Mouse (Mus musculus) urinary bladder, postnatal 25 days (tissue): ENCODE data around the gene Zfp13.

Experiments
- DNase-seq: peaks from one replicate; pipeline ENCODE4 v3.0.0; 2022; ENCODE audit warnings: low spot score

Zfp13 gene

GRCm38 (mm10) chr17:23592208-23592925, 6.9 kb downstream of the Zfp13 start:
- peak; percentile 89 for DNase-seq

GRCm38 (mm10) chr17:23587253-23587652, 12.0 kb downstream of the Zfp13 start:
- DNase-seq = no peak

GRCm38 (mm10) chr17:23585721-23586491, 13.4 kb downstream of the Zfp13 start:
- DNase-seq = peak; percentile 40

GRCm38 (mm10) chr17:23584786-23585185, 14.5 kb downstream of the Zfp13 start:
- no peak for DNase-seq

- DNase-seq = no peak
These were observed 23.2 kb downstream of the Zfp13 start for GRCm38 (mm10) chr17:23575951-23576552.

GRCm38 (mm10) chr17:23574130-23574529, 25.2 kb downstream of the Zfp13 start:
- DNase-seq = no peak

GRCm38 (mm10) chr17:23572059-23572458, 27.2 kb downstream of the Zfp13 start:
- no peak for DNase-seq

- DNase-seq = no peak
These were observed 28.2 kb downstream of the Zfp13 start for GRCm38 (mm10) chr17:23571084-23571483.

GRCm38 (mm10) chr17:23570017-23570416, 29.3 kb downstream of the Zfp13 start:
- DNase-seq = no peak

GRCm38 (mm10) chr17:23568370-23568769, 30.9 kb downstream of the Zfp13 start:
- no peak for DNase-seq

GRCm38 (mm10) chr17:23566787-23567186, 32.5 kb downstream of the Zfp13 start:
- no peak for DNase-seq

- no peak for DNase-seq
These were observed 34.9 kb downstream of the Zfp13 start for GRCm38 (mm10) chr17:23564368-23564715.

GRCm38 (mm10) chr17:23563595-23564367, 35.5 kb downstream of the Zfp13 start, which contains the start of gene Zfp213:
Gene Zfp213 (minus strand): TSS chr17:23564238.
- DNase-seq = peak; percentile 95

GRCm38 (mm10) chr17:23559767-23560166, 39.5 kb downstream of the Zfp13 start:
- peak; percentile 33 for DNase-seq

GRCm38 (mm10) chr17:23555243-23555916, 43.9 kb downstream of the Zfp13 start:
- no peak for DNase-seq

- DNase-seq = no peak
These were observed 45.0 kb downstream of the Zfp13 start for GRCm38 (mm10) chr17:23554321-23554720.

- no peak for DNase-seq
These were observed 45.6 kb downstream of the Zfp13 start for GRCm38 (mm10) chr17:23553634-23554120.

- DNase-seq = no peak
These were observed 46.2 kb downstream of the Zfp13 start for GRCm38 (mm10) chr17:23552896-23553633.

- no peak for DNase-seq
These were observed 47.3 kb downstream of the Zfp13 start for GRCm38 (mm10) chr17:23551963-23552362.

GRCm38 (mm10) chr17:23551416-23551815, 47.9 kb downstream of the Zfp13 start:
- no peak for DNase-seq

GRCm38 (mm10) chr17:23550856-23551255, 48.4 kb downstream of the Zfp13 start:
- DNase-seq = no peak
